Mouse (Mus musculus): Measurements from ENCODE around the gene Sppl2c.

DNA sequence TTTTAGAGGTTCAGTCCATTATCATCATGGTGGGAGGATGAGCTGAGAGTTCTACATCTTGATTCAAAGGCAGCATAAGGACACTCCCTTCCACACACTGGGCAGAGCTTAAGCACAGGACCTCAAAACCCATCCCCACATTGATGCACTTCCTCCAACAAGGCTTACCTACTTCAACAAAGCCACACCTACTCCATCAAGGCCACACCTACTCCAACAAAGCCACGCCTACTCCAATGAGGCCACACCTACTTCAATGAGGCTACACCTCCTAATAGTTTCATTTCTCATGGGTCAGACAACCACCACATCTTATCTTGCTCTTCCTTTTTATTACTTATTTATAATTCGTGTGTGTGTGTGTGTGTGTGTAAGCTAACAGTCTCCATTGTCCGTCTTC, 22.9 kb downstream of the Sppl2c start:
- TF ChIP-seq CTCF (IDR thresholded peaks at IDR 0.05) (no peak), EP300 (IDR thresholded peaks at IDR 0.05) (no peak)

All from lung, postnatal 0 days (tissue).